Mouse (Mus musculus) CH12.LX (cell line): ENCODE data around the gene Cbx6. TPM values are rescaled to one million over a fixed set of nuclear protein-coding genes. Genes with fewer than 3 reads are reported as not detected.

ENCODE experiments used
- DNase-seq: peaks from one replicate; pipeline ENCODE4 v3.0.0-alpha.2; 2013; ENCODE audit errors: extremely low read depth
- H3K27ac ChIP-seq: 2 replicates; pipeline ENCODE4 v1.5.1; 2012; ENCODE audit warnings: low read depth, mild to moderate bottlenecking, control low read depth, moderate library complexity; ENCODE audit not compliant: insufficient read depth
- H3K27me3 ChIP-seq: replicated peaks from 2 replicates; pipeline ENCODE3; 2012; ENCODE audit warnings: inconsistent platforms
- H3K36me3 ChIP-seq, 2 experiments: replicated peaks in 1 of 2; 2 replicates each; pipeline versions ENCODE3 to v1.6.1; 2012; ENCODE audit warnings: inconsistent platforms in 1 of 2, low read length in 1 of 2, mild to moderate bottlenecking in 1 of 2, mixed read lengths in 1 of 2, moderate library complexity in 1 of 2; ENCODE audit not compliant: control insufficient read depth in 1 of 2, insufficient read depth in 1 of 2
- H3K4me1 ChIP-seq, 2 experiments: 2 replicates each; pipeline ENCODE4 v1.6.1; 2012; ENCODE audit warnings: inconsistent platforms in 1 of 2, moderate library complexity in 1 of 2; ENCODE audit not compliant: insufficient read depth in 2 of 2, control insufficient read depth in 1 of 2
- H3K4me2 ChIP-seq: 2 replicates; pipeline ENCODE4 v1.6.1; 2012; ENCODE audit warnings: low read depth, mild to moderate bottlenecking, control low read depth; ENCODE audit not compliant: poor library complexity, insufficient read depth, severe bottlenecking
- H3K4me3 ChIP-seq, 3 experiments: fragments of 150-350 bp in 1 of 3; sonication (generic) in 1 of 3; replicated peaks in 1 of 3; 2 replicates each; pipeline versions ENCODE3 to v1.5.1; 2011 to 2012; ENCODE audit warnings: low read depth in 2 of 3, low read length in 2 of 3, mild to moderate bottlenecking in 2 of 3, moderate library complexity in 2 of 3, control low read depth in 1 of 3, improper control_type of control experiment in 1 of 3, inconsistent platforms in 1 of 3, mixed read lengths in 1 of 3; ENCODE audit not compliant: poor library complexity in 1 of 3
- H3K79me2 ChIP-seq: replicated peaks from 2 replicates; pipeline ENCODE4 v1.6.1; 2012; ENCODE audit warnings: mild to moderate bottlenecking, moderate library complexity; ENCODE audit not compliant: control insufficient read depth, poor library complexity, insufficient read depth, severe bottlenecking; ENCODE audit errors: extremely low read depth
- H3K9ac ChIP-seq: 2 replicates; pipeline ENCODE4 v1.6.1; 2012; ENCODE audit warnings: low read depth, mild to moderate bottlenecking, control low read depth, moderate library complexity; ENCODE audit not compliant: insufficient read depth
- H3K9me3 ChIP-seq: replicated peaks from 2 replicates; pipeline ENCODE3; 2012; ENCODE audit warnings: low read length, inconsistent platforms, mixed read lengths
- BHLHE40 ChIP-seq: IDR thresholded peaks from 2 replicates; pipeline ENCODE4 v1.6.1; 2011; ENCODE audit warnings: mild to moderate bottlenecking, low read depth, low read length, improper control_type of control experiment
- CHD1 ChIP-seq: IDR thresholded peaks from 2 replicates; pipeline ENCODE4 v1.6.1; 2012; ENCODE audit warnings: low read depth, low read length, improper control_type of control experiment, inconsistent platforms
- CHD2 ChIP-seq: IDR thresholded peaks from 2 replicates; pipeline ENCODE4 v1.6.1; 2011; ENCODE audit warnings: low read length, improper control_type of control experiment
- CTCF ChIP-seq, 2 experiments: IDR thresholded peaks in 1 of 2; conservative IDR thresholded peaks in 1 of 2; 2 replicates each; pipeline ENCODE4 v1.5.1; 2011 to 2012; ENCODE audit warnings: low read depth in 2 of 2, low read length in 2 of 2, improper control_type of control experiment in 1 of 2, inconsistent platforms in 1 of 2, mild to moderate bottlenecking in 1 of 2, moderate library complexity in 1 of 2
- E2F4 ChIP-seq: IDR thresholded peaks from 2 replicates; pipeline ENCODE4 v1.6.1; 2011; ENCODE audit warnings: low read depth, low read length, improper control_type of control experiment; ENCODE audit not compliant: insufficient replicate concordance
- HCFC1 ChIP-seq: IDR thresholded peaks from 2 replicates; pipeline ENCODE4 v1.6.1; 2012; ENCODE audit warnings: low read depth, mild to moderate bottlenecking, inconsistent platforms, low read length, improper control_type of control experiment
- JUN ChIP-seq: IDR thresholded peaks from 2 replicates; pipeline ENCODE4 v1.6.1; 2011; ENCODE audit warnings: low read depth, mild to moderate bottlenecking, low read length, improper control_type of control experiment, moderate library complexity; ENCODE audit not compliant: insufficient read depth
- KAT2A ChIP-seq: IDR thresholded peaks from 2 replicates; pipeline ENCODE4 v1.6.1; 2012; ENCODE audit warnings: low read length, improper control_type of control experiment, inconsistent platforms; ENCODE audit not compliant: insufficient replicate concordance
- MAFK ChIP-seq: IDR thresholded peaks from 2 replicates; pipeline ENCODE4 v1.6.1; 2011; ENCODE audit warnings: low read length, improper control_type of control experiment; ENCODE audit not compliant: insufficient replicate concordance
- MAX ChIP-seq: IDR thresholded peaks from 2 replicates; pipeline ENCODE4 v1.6.1; 2011; ENCODE audit warnings: low read length, improper control_type of control experiment
- MAZ ChIP-seq: IDR thresholded peaks from 2 replicates; pipeline ENCODE4 v1.6.1; 2012; ENCODE audit warnings: low read depth, mild to moderate bottlenecking, inconsistent platforms, low read length, improper control_type of control experiment, moderate library complexity
- MXI1 ChIP-seq: IDR thresholded peaks from 2 replicates; pipeline ENCODE4 v1.6.1; 2011; ENCODE audit warnings: mild to moderate bottlenecking, low read depth, low read length, improper control_type of control experiment
- MYC ChIP-seq: IDR thresholded peaks from 2 replicates; pipeline ENCODE4 v1.6.1; 2011; ENCODE audit warnings: low read depth, mild to moderate bottlenecking, improper control_type of control experiment, low read length
- NELFE ChIP-seq: IDR thresholded peaks from 2 replicates; pipeline ENCODE4 v1.6.1; 2011; ENCODE audit warnings: low read depth, low read length, improper control_type of control experiment
- NRF1 ChIP-seq: IDR thresholded peaks from 2 replicates; pipeline ENCODE4 v1.6.1; 2014; ENCODE audit warnings: low read depth, mild to moderate bottlenecking, inconsistent platforms, low read length, improper control_type of control experiment, moderate library complexity
- RAD21 ChIP-seq: IDR thresholded peaks from 2 replicates; pipeline ENCODE4 v1.6.1; 2011; ENCODE audit warnings: low read depth, mild to moderate bottlenecking, low read length, improper control_type of control experiment, moderate library complexity
- RCOR1 ChIP-seq: conservative IDR thresholded peaks from 2 replicates; pipeline ENCODE4 v1.6.1; 2012; ENCODE audit warnings: low read depth, mild to moderate bottlenecking, inconsistent platforms, low read length, improper control_type of control experiment
- SIN3A ChIP-seq: IDR thresholded peaks from 2 replicates; pipeline ENCODE4 v1.6.1; 2012; ENCODE audit warnings: low read length, improper control_type of control experiment, inconsistent platforms
- SMC3 ChIP-seq: IDR thresholded peaks from 2 replicates; pipeline ENCODE4 v1.6.1; 2011; ENCODE audit warnings: low read depth, low read length, improper control_type of control experiment
- TBP ChIP-seq: conservative IDR thresholded peaks from 2 replicates; pipeline ENCODE4 v1.6.1; 2011; ENCODE audit warnings: low read depth, low read length, improper control_type of control experiment
- UBTF ChIP-seq: IDR thresholded peaks from 2 replicates; pipeline ENCODE4 v1.6.1; 2012; ENCODE audit warnings: low read depth, mild to moderate bottlenecking, inconsistent platforms, low read length, improper control_type of control experiment, moderate library complexity
- USF1 ChIP-seq: IDR thresholded peaks from 2 replicates; pipeline ENCODE4 v1.6.1; 2014; ENCODE audit warnings: low read depth, mild to moderate bottlenecking, inconsistent platforms, low read length, improper control_type of control experiment
- ZC3H11A ChIP-seq: IDR thresholded peaks from 2 replicates; pipeline ENCODE4 v1.6.1; 2012; ENCODE audit warnings: low read depth, mild to moderate bottlenecking, inconsistent platforms, low read length, improper control_type of control experiment
- ZKSCAN1 ChIP-seq: IDR thresholded peaks from 2 replicates; pipeline ENCODE4 v1.6.1; 2012; ENCODE audit warnings: low read depth, inconsistent platforms, low read length, improper control_type of control experiment, borderline replicate concordance
- ZMIZ1 ChIP-seq: IDR thresholded peaks from 2 replicates; pipeline ENCODE4 v1.6.1; 2012; ENCODE audit warnings: low read depth, mild to moderate bottlenecking, inconsistent platforms, low read length, improper control_type of control experiment
- ZNF384 ChIP-seq: IDR thresholded peaks from 2 replicates; pipeline ENCODE4 v1.6.1; 2012; ENCODE audit warnings: low read depth, low read length, improper control_type of control experiment, inconsistent platforms
- dilution Hi-C: fragments of 300-500 bp; cut with MboI; formaldehyde crosslinking; loops from 2 replicates; pipeline ENCODE4 v1.14.3; 2020; ENCODE audit warnings: low sequenced_read_pairs; ENCODE audit not compliant: extremely low pct_unique_long_range_greater_than_20kb, extremely low pct_ligation_motif_present
- in situ Hi-C: fragments of 300-500 bp; cut with MboI; formaldehyde crosslinking; loops from 3 replicates; pipeline ENCODE4 v1.14.3; 2019; ENCODE audit warnings: low sequenced_read_pairs, low pct_ligation_motif_present, low pct_unique_long_range_greater_than_20kb, mixed read lengths
- polyA plus RNA-seq: library from polyadenylated mRNA; unstranded; fragments of >175 nt; gene quantifications from 2 replicates; pipeline ENCODE4 v1.2.1, GENCODE M21; 2012; ENCODE audit warnings: low read depth; ENCODE audit not compliant: insufficient read length
- total RNA-seq, 2 experiments: library from RNA; depleted of rRNA; stranded (reverse); fragments of 300-350 nt in 1 of 2; fragments of >200 nt in 1 of 2; gene quantifications; 2 replicates each; pipeline ENCODE4 v1.2.3; 2012 to 2014

The Cbx6 gene
- total and polyA plus RNA-seq, 3 experiments, result 11.1 to 40.7 (median 29.9) TPM

DNA sequence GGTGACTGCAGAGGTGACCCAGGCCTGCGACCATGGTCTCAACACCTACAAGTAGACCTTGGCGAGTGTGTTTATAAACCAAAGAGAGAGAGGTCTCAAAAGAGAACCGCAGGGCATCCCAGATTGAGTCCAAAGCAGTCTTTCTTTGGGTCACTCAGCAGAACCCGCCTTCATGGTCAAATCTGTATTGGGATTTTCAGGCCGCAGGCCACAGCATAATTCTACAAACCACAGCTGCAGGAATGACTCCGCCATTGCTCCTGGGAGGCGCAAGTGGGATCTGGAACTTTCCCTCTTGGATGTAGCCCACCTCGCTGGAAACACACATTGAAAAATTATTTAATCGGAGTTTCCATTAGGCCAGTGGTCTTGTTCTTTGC lies 383 bp upstream of the Cbx6 start:
- dilution Hi-C loops, result no loop called here
- Histone ChIP-seq H3K9ac (no peak overlapping the region), H3K27ac (no peak overlapping the region), H3K9me3 (no peaks in the 10 kb centered on the region)
- TF ChIP-seq JUN, result no peak
- TF ChIP-seq, all 38 proteins: peak for 0
- Histone ChIP-seq H3K4me1 (peaks cover 3 to 34% of the 10 kb centered on the region in 2 experiments; a peak in 2 of 4 replicates), H3K36me3 (peaks cover 7 to 25% of the 10 kb centered on the region in 2 experiments), H3K79me2 (peaks cover 11% of the 10 kb centered on the region), H3K4me3 (no peak overlapping the region), H3K4me2 (peak overlapping the region; percentile 78; the same call in 1 of the 2 replicates), H3K27me3 (peaks cover 24% of the 10 kb centered on the region)
- DNase-seq, result no peak
- in situ Hi-C loops, result loop anchor here (5.0 to 10.0 kb wide), 2 partner anchors 50 to 77 kb away; no protein-coding TSS in a partner anchor

DNA sequence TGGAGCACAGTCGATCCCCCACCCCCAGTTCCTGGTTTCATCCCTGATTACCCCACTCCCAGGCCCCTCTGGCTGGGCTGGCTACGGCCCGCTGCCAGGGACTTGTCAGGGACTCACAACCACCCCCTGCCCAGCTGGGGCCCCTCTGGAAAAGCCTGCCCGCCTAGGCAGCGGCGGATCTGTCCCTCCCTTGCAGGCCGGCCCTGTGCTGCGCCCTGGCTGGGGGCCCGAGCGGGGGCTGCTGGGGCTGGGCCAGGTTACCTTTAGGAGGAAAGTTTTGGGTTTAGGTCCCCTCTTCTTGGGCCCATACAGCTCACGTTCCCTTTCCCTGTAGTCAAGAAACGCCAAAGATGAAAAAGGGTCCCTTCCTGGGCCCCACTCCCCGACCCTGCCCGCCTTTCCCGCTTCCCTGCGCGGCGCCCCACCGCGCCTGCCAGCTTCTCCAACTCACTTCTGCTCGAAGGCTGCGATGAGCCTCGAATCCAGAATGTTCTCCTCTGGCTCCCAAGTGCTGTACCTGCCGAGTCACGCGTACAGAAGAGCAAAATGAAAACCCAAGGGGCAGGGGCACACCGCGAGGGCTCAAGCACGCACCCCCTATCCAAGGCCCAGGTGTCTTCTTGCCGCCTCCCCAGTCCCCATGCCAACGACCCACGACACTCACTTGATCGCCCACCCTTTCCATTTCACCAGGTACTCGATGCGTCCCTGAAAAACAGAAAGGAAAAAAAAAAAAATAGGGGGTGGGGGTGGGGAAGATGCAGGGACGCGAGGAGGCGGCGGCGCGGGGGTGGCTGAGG lies 1.0 kb downstream of the Cbx6 start:
- Histone ChIP-seq H3K4me2 (peak overlapping the region; percentile 92), H3K27me3 (peaks cover 21% of the 10 kb centered on the region)
- DNase-seq, result no peak
- TF ChIP-seq E2F4 (no peak), RCOR1 (no peak), CTCF (conservative IDR thresholded peaks at IDR 0.05 in 1 of 2, IDR thresholded peaks at IDR 0.05 in 1 of 2; ENCODE audit: low read depth in 2 of 2, low read length in 2 of 2) (no peak), ZC3H11A (no peak), HCFC1 (no peak), MAX (no peak), USF1 (no peak), JUN (no peak), KAT2A (no peak), MYC (no peak), BHLHE40 (no peak; the same call in 1 of the 2 replicates), CHD1 (no peak), MAZ (peak; percentile 22; the same call in 1 of the 2 replicates), ZNF384 (peak; percentile 84), SMC3 (no peak), NRF1 (no peak), ZMIZ1 (no peak), UBTF (0 out of 2 replicates have a peak, but pooled peaks have one; percentile 26), CHD2 (0 out of 2 replicates have a peak, but pooled peaks have one; percentile 21), MAFK (no peak), ZKSCAN1 (no peak), MXI1 (no peak), TBP (no peak), RAD21 (no peak), NELFE (no peak), SIN3A (no peak; the same call in 1 of the 2 replicates)
- TF ChIP-seq, all 38 proteins: peak for 4
- peaks cover 11% of the 10 kb centered on the region for H3K79me2 ChIP-seq
- no peaks in the 10 kb centered on the region for H3K9me3 ChIP-seq
- dilution Hi-C loops (no loop called here), in situ Hi-C loops (loop anchor here (5.0 to 10.0 kb wide), 2 partner anchors 51 to 79 kb away; no protein-coding TSS in a partner anchor)
- peak overlapping the region; percentile 81 for H3K9ac ChIP-seq
- H3K27ac ChIP-seq, result peak overlapping the region; percentile 37; the same call in 1 of the 2 replicates
- peaks cover 13 to 39% of the 10 kb centered on the region in 2 experiments for H3K36me3 ChIP-seq
- H3K4me1 ChIP-seq, result peaks cover 3 to 32% of the 10 kb centered on the region in 2 experiments; a peak in 2 of 4 replicates
- H3K4me3 ChIP-seq, result peak overlapping the region; percentile 74 to 87 (median 84)
